ENCODE assay signal across 15 mouse cellular contexts in genomic region chr4:58677701-58678385, GRCm38 (mm10).
DNase-seq lines count a peak whose midpoint lies in the region; ATAC-seq and TF ChIP-seq lines count a peak whose summit lies in the region.
"Had no signal": no experiment of that assay in that cellular context is flagged by ENCODE, and none has a peak within 500 bp of the region (broad histone marks: within the 10 kb centered on the region; RNA-seq: fewer than 3 reads in every experiment).

No protein-coding gene starts in this region.

- ATAC-seq in intestine, embryonic 14.5 days (replicated peaks; ENCODE audit: low FRiP score, low TSS enrichment, low read depth) = no peak
- no peak for ATAC-seq in intestine, postnatal 0 days
- no peak for ATAC-seq in embryonic facial prominence, embryonic 15.5 days (ENCODE audit: insufficient number of reproducible peaks, low FRiP score, low TSS enrichment, low read depth)
- peak; percentile 83 for ATAC-seq in limb, embryonic 11.5 days (ENCODE audit: insufficient number of reproducible peaks, low FRiP score, low TSS enrichment, low read depth)
- ATAC-seq: midbrain, embryonic 15.5 days had no signal

- peak overlapping the region; percentile 15; the same call in 1 of the 2 replicates for H3K4me2 ChIP-seq in intestine, embryonic 14.5 days (ENCODE audit: low read length)
- H3K4me2 ChIP-seq in intestine, postnatal 0 days (replicated peaks; ENCODE audit: low read depth) = no peak overlapping the region
- no peak overlapping the region for H3K4me2 ChIP-seq in embryonic facial prominence, embryonic 15.5 days (replicated peaks)
- H3K4me2 ChIP-seq in limb, embryonic 11.5 days (ENCODE audit: low read depth, severe bottlenecking) = no peak overlapping the region
- H3K4me2 ChIP-seq: midbrain, embryonic 15.5 days had no signal

- no peaks in the 10 kb centered on the region for H3K9me3 ChIP-seq in intestine, embryonic 14.5 days (ENCODE audit: control insufficient read depth, low read length)
- H3K9me3 ChIP-seq in intestine, postnatal 0 days (ENCODE audit: control insufficient read depth) = 0 out of 2 replicates have a peak, but pooled peaks cover 2% of the 10 kb centered on the region
- H3K9me3 ChIP-seq in embryonic facial prominence, embryonic 15.5 days (replicated peaks) = no peaks in the 10 kb centered on the region
- no peaks in the 10 kb centered on the region for H3K9me3 ChIP-seq in limb, embryonic 11.5 days (ENCODE audit: control insufficient read depth, low read length)
- H3K9me3 ChIP-seq: midbrain, embryonic 15.5 days had no signal

- H3K4me3 ChIP-seq in intestine, embryonic 14.5 days (ENCODE audit: low read depth, low read length) = no peak overlapping the region
- H3K4me3 ChIP-seq in intestine, postnatal 0 days (ENCODE audit: low read depth, low read length) = no peak overlapping the region
- no peak overlapping the region for H3K4me3 ChIP-seq in embryonic facial prominence, embryonic 15.5 days (replicated peaks)
- no peak overlapping the region for H3K4me3 ChIP-seq in limb, embryonic 11.5 days (ENCODE audit: low read depth, low read length)
- H3K4me3 ChIP-seq: layer of hippocampus, adult 2 months; midbrain, embryonic 15.5 days had no signal

- H3K9ac ChIP-seq in intestine, embryonic 14.5 days (ENCODE audit: low read length) = no peak overlapping the region
- H3K9ac ChIP-seq in intestine, postnatal 0 days (ENCODE audit: low read depth, low read length) = no peak overlapping the region
- no peak overlapping the region for H3K9ac ChIP-seq in embryonic facial prominence, embryonic 15.5 days
- H3K9ac ChIP-seq in limb, embryonic 11.5 days (ENCODE audit: low read length) = no peak overlapping the region
- H3K9ac ChIP-seq: midbrain, embryonic 15.5 days had no signal

- no peaks in the 10 kb centered on the region for H3K27me3 ChIP-seq in intestine, embryonic 14.5 days (replicated peaks; ENCODE audit: control insufficient read depth, insufficient read depth, low read length)
- H3K27me3 ChIP-seq in intestine, postnatal 0 days (replicated peaks; ENCODE audit: control insufficient read depth, insufficient read depth, low read length) = no peaks in the 10 kb centered on the region
- no peaks in the 10 kb centered on the region for H3K27me3 ChIP-seq in embryonic facial prominence, embryonic 15.5 days
- no peaks in the 10 kb centered on the region for H3K27me3 ChIP-seq in limb, embryonic 11.5 days (ENCODE audit: control insufficient read depth, insufficient read depth, low read length)
- H3K27me3 ChIP-seq: midbrain, embryonic 15.5 days had no signal

- H3K27ac ChIP-seq in intestine, embryonic 14.5 days (ENCODE audit: low read depth) = peak overlapping the region; percentile 65
- H3K27ac ChIP-seq in intestine, postnatal 0 days (ENCODE audit: low read depth, low read length) = no peak overlapping the region
- peak overlapping the region; percentile 81 for H3K27ac ChIP-seq in embryonic facial prominence, embryonic 15.5 days (replicated peaks)
- peak overlapping the region; percentile 75 for H3K27ac ChIP-seq in limb, embryonic 11.5 days (replicated peaks; ENCODE audit: low read depth, low read length)
- H3K27ac ChIP-seq: layer of hippocampus, adult 2 months; midbrain, embryonic 15.5 days had no signal

- H3K36me3 ChIP-seq in intestine, embryonic 14.5 days (ENCODE audit: control insufficient read depth, insufficient read depth, low read length) = no peaks in the 10 kb centered on the region
- no peaks in the 10 kb centered on the region for H3K36me3 ChIP-seq in intestine, postnatal 0 days (ENCODE audit: control insufficient read depth, insufficient read depth)
- H3K36me3 ChIP-seq in embryonic facial prominence, embryonic 15.5 days = no peaks in the 10 kb centered on the region
- no peaks in the 10 kb centered on the region for H3K36me3 ChIP-seq in limb, embryonic 11.5 days (ENCODE audit: control insufficient read depth, insufficient read depth, low read length)
- H3K36me3 ChIP-seq: midbrain, embryonic 15.5 days had no signal

- no peak for DNase-seq in intestine, embryonic 14.5 days (ENCODE audit: low spot score)
- DNase-seq in brain, embryonic 14.5 days (ENCODE audit: low read depth) = peak; percentile 74
- DNase-seq in limb, embryonic 11.5 days (ENCODE audit: low spot score) = no peak
- no peak for DNase-seq in layer of hippocampus, postnatal 14 days (ENCODE audit: low spot score in 2 of 2)
- no peak for DNase-seq in left cerebral cortex, postnatal 14 days (ENCODE audit: low spot score in 2 of 2)
- DNase-seq in retina, embryonic 14.5 days (ENCODE audit: low spot score) = no peak
- DNase-seq: adrenal gland, adult 2 months; left cerebral cortex, postnatal 4 days; lung, postnatal 14 days; right cerebral cortex, postnatal 25 days; thymus, postnatal 36 days had no signal

- no peak for TF ChIP-seq CTCF in intestine, postnatal 0 days (IDR thresholded peaks at IDR 0.05; ENCODE audit: low read depth)
- no peak for TF ChIP-seq CTCF in brain, embryonic 14.5 days (IDR thresholded peaks at IDR 0.05; ENCODE audit: borderline replicate concordance, extremely low read depth, insufficient read depth, insufficient read length)

- intact Hi-C loops in left cerebral cortex, postnatal 14 days (cut with DNase I) = no loop called here

- peaks cover 6% of the 10 kb centered on the region; the same call in 1 of the 2 replicates for H3K4me1 ChIP-seq in intestine, embryonic 14.5 days (replicated peaks; ENCODE audit: control insufficient read depth, insufficient read depth, low read length)
- no peaks in the 10 kb centered on the region for H3K4me1 ChIP-seq in intestine, postnatal 0 days (replicated peaks; ENCODE audit: control insufficient read depth, insufficient read depth, low read length)
- H3K4me1 ChIP-seq in embryonic facial prominence, embryonic 15.5 days = 0 out of 2 replicates have a peak, but pooled peaks cover 6% of the 10 kb centered on the region
- H3K4me1 ChIP-seq in limb, embryonic 11.5 days (ENCODE audit: control insufficient read depth, insufficient read depth, low read length) = peaks cover 8% of the 10 kb centered on the region; the same call in 1 of the 2 replicates
- H3K4me1 ChIP-seq: midbrain, embryonic 15.5 days had no signal

- 24% methylated on average over 6 of the region's 6 CpGs for WGBS in intestine, embryonic 14.5 days
- WGBS in intestine, postnatal 0 days = 56% methylated on average over 6 of the region's 6 CpGs
- 11% methylated on average over 6 of the region's 6 CpGs for WGBS in embryonic facial prominence, embryonic 15.5 days
- WGBS in limb, embryonic 11.5 days = 18% methylated on average over 6 of the region's 6 CpGs

- TF ChIP-seq POLR2A in brain, embryonic 14.5 days (IDR thresholded peaks at IDR 0.05; ENCODE audit: borderline replicate concordance, extremely low read depth, insufficient read depth, insufficient read length, poor library complexity, severe bottlenecking) = no peak
